Mouse (Mus musculus) CD4-positive, CD25-positive, alpha-beta regulatory T cell, adult 4 months (primary cell): Measurements from ENCODE around the gene Smok3c. TPM values are rescaled to one million over a fixed set of nuclear protein-coding genes. Genes with fewer than 3 reads are reported as not detected.
"Not testable (repeated sequence)": the region's sequence is repeated elsewhere in the genome, so short reads cannot be mapped to it uniquely, and the experiment has no call there.

Source experiments
- ATAC-seq: one replicate; pipeline ENCODE4 v1.8.0; 2017
- polyA plus RNA-seq, 2 experiments: library from polyadenylated mRNA; unstranded; fragments of 100-300 nt; shearing (Covaris generic); gene quantifications; one replicate each; pipeline ENCODE4 v1.2.1; 2017

Smok3c gene
- polyA plus RNA-seq, 2 experiments from 2014 or later, result not detected

DNA sequence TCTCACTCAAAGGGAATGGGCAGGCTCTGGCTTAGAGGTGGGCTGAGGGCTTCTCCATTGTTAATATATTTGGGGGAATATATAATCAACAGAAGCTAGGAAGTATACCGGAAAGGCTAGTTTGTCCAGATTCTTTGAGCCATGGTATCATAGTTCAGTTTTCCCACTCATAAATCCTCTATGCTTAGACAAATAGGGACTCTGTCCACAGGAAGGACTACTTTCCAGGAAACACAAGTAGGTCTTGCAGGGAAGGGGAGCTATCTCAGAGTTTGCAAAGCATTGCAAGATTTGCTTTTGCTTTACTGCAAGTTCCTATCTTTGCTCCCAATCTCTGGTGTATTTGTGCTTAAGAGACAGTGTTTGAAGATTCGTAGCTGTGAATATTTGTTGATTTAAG is 52.0 kb downstream of the Smok3c start:
- ATAC-seq, result no peak

DNA sequence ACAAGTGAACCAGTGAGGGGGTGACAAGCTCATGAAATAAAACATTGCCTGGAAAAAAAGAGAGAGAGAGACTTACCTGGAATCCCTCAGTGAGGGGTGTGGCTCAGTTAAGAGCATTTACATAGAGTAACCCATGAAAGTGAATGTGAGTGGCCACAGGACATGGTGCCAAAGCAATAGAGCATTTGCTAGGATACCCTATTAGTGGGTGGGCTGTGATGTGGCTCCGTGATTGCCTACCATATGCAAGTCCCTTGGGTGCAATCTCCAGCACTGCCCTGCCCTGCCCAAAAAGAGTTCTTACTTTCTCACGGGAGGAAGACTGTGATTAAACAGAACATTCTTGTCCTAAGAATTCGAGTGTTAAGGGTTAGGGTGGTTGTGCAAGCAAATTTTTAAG is 54.1 kb downstream of the Smok3c start:
- no peak for ATAC-seq

GRCm38 (mm10) chr5:138109847-138110396 is 56.9 kb downstream of the Smok3c start:
- not testable (repeated sequence) for ATAC-seq

Other genes starting within 250 kb of the Smok3c start
- gene Pilra, start 216.9 kb upstream of the Smok3c start, polyA plus RNA-seq, result under 1 TPM in 1 of 2 experiments, not detected in 1; 0.51 TPM
- under 1 TPM in 1 of 2 experiments, not detected in 1; 0.58 TPM for gene Pilrb1, start 195.1 kb upstream of the Smok3c start, polyA plus RNA-seq
- gene Pilrb2, start 181.4 kb upstream of the Smok3c start, polyA plus RNA-seq, result 1 to 10 TPM in 1 of 2 experiments, not detected in 1; 1.9 TPM
- gene Cyp3a13, start 131.6 kb upstream of the Smok3c start, polyA plus RNA-seq, result not detected
- gene Gjc3, start 90.1 kb upstream of the Smok3c start, polyA plus RNA-seq, result under 1 TPM in 1 of 2 experiments, not detected in 1; 0.08 TPM
- gene Azgp1, start 71.7 kb upstream of the Smok3c start, polyA plus RNA-seq, result not detected
- not detected for gene Smok3a, start 31.9 kb upstream of the Smok3c start, polyA plus RNA-seq
- gene Smok3b, start 31.8 kb upstream of the Smok3c start, polyA plus RNA-seq, result not detected
- 10 to 100 TPM in 1 of 2 experiments, 1 to 10 TPM in 1; 9.2 to 13.0 TPM for gene Zkscan1, start 31.9 kb downstream of the Smok3c start, polyA plus RNA-seq
- gene Zscan21, start 63.7 kb downstream of the Smok3c start, polyA plus RNA-seq, result 10 to 100 TPM; 22.8 TPM
- 10 to 100 TPM; 10.6 to 20.3 TPM for gene Zfp113, start 102.5 kb downstream of the Smok3c start, polyA plus RNA-seq
- 100 to 1,000 TPM; 184 to 231 TPM for gene Cops6, start 107.9 kb downstream of the Smok3c start, polyA plus RNA-seq
- gene Ap4m1, start 118.8 kb downstream of the Smok3c start, polyA plus RNA-seq, result 1 to 10 TPM; 5.3 to 6.1 TPM
- 10 to 100 TPM; 47.6 to 74.5 TPM for gene Mcm7, start 119.2 kb downstream of the Smok3c start, polyA plus RNA-seq
- gene Taf6, start 134.3 kb downstream of the Smok3c start, polyA plus RNA-seq, result 10 to 100 TPM; 60.5 to 73.4 TPM
- gene Cnpy4, start 134.3 kb downstream of the Smok3c start, polyA plus RNA-seq, result 10 to 100 TPM; 42.2 to 61.8 TPM
- gene Mblac1, start 141.1 kb downstream of the Smok3c start, polyA plus RNA-seq, result not detected
- under 1 TPM in 1 of 2 experiments, not detected in 1; 0.31 TPM for gene Nxpe5, start 172.7 kb downstream of the Smok3c start, polyA plus RNA-seq
- gene Lamtor4, start 202.3 kb downstream of the Smok3c start, polyA plus RNA-seq, result 100 to 1,000 TPM; 111 to 120 TPM
- gene BC037034, start 210.8 kb downstream of the Smok3c start, polyA plus RNA-seq, result 1 to 10 TPM; 2.7 to 4.4 TPM
- gene Gal3st4, start 219.6 kb downstream of the Smok3c start, polyA plus RNA-seq, result under 1 TPM in 1 of 2 experiments, not detected in 1; 0.77 TPM
- not detected for gene Gm43720, start 226.8 kb downstream of the Smok3c start, polyA plus RNA-seq
- gene Gpc2, start 226.8 kb downstream of the Smok3c start, polyA plus RNA-seq, result under 1 TPM; 0.19 to 0.96 TPM
- under 1 TPM in 1 of 2 experiments, not detected in 1; 0.70 TPM for gene Stag3, start 227.0 kb downstream of the Smok3c start, polyA plus RNA-seq